ENCODE assay signal across 19 mouse cellular contexts in genomic region chr9:30344866-30345265, GRCm38 (mm10).
DNase-seq lines count a peak whose midpoint lies in the region; ATAC-seq and TF ChIP-seq lines count a peak whose summit lies in the region.
"Had no signal": no experiment of that assay in that cellular context is flagged by ENCODE, and none has a peak within 500 bp of the region (broad histone marks: within the 10 kb centered on the region; RNA-seq: fewer than 3 reads in every experiment).

No protein-coding gene starts in this region.

- H3K9me3 ChIP-seq in forebrain, embryonic 15.5 days = no peaks in the 10 kb centered on the region
- H3K9me3 ChIP-seq in forebrain, embryonic 13.5 days (replicated peaks) = no peaks in the 10 kb centered on the region
- no peaks in the 10 kb centered on the region for H3K9me3 ChIP-seq in forebrain, postnatal 0 days (ENCODE audit: low read length)
- no peaks in the 10 kb centered on the region for H3K9me3 ChIP-seq in forebrain, embryonic 10.5 days
- H3K9me3 ChIP-seq: embryonic facial prominence, embryonic 13.5 days; embryonic facial prominence, embryonic 15.5 days had no signal

- 0 out of 2 replicates have a peak, but pooled peaks have one; percentile 19 for ATAC-seq in forebrain, embryonic 15.5 days (replicated peaks)
- ATAC-seq in forebrain, embryonic 13.5 days = no peak
- ATAC-seq in forebrain, postnatal 0 days = peak; percentile 67; the same call in 1 of the 2 replicates

- H3K4me3 ChIP-seq in forebrain, embryonic 15.5 days = no peak overlapping the region
- no peak overlapping the region for H3K4me3 ChIP-seq in forebrain, embryonic 13.5 days
- H3K4me3 ChIP-seq in forebrain, postnatal 0 days (ENCODE audit: low read depth, low read length) = no peak overlapping the region
- H3K4me3 ChIP-seq in forebrain, embryonic 10.5 days = no peak overlapping the region
- H3K4me3 ChIP-seq: embryonic facial prominence, embryonic 13.5 days; embryonic facial prominence, embryonic 15.5 days; erythroblast, embryonic 14.5 days had no signal

- H3K4me2 ChIP-seq in forebrain, embryonic 15.5 days (replicated peaks) = no peak overlapping the region
- H3K4me2 ChIP-seq in forebrain, embryonic 13.5 days = no peak overlapping the region
- no peak overlapping the region for H3K4me2 ChIP-seq in forebrain, postnatal 0 days (ENCODE audit: low read depth)
- H3K4me2 ChIP-seq: embryonic facial prominence, embryonic 13.5 days; embryonic facial prominence, embryonic 15.5 days had no signal

- no peak overlapping the region for H3K27ac ChIP-seq in forebrain, embryonic 15.5 days (replicated peaks)
- H3K27ac ChIP-seq in forebrain, embryonic 13.5 days = no peak overlapping the region
- H3K27ac ChIP-seq in forebrain, postnatal 0 days (ENCODE audit: low read depth, low read length) = no peak overlapping the region
- no peak overlapping the region for H3K27ac ChIP-seq in forebrain, embryonic 10.5 days
- H3K27ac ChIP-seq: embryonic facial prominence, embryonic 13.5 days; embryonic facial prominence, embryonic 15.5 days had no signal

- no peaks in the 10 kb centered on the region for H3K4me1 ChIP-seq in forebrain, embryonic 15.5 days
- no peaks in the 10 kb centered on the region for H3K4me1 ChIP-seq in forebrain, embryonic 13.5 days
- no peaks in the 10 kb centered on the region for H3K4me1 ChIP-seq in forebrain, postnatal 0 days (ENCODE audit: insufficient read depth)
- H3K4me1 ChIP-seq in forebrain, embryonic 10.5 days = no peaks in the 10 kb centered on the region
- H3K4me1 ChIP-seq: embryonic facial prominence, embryonic 15.5 days had no signal

- peak; percentile 14 for DNase-seq in forebrain, postnatal 0 days
- DNase-seq in forebrain, embryonic 10.5 days (ENCODE audit: extremely low spot score, low spot score) = no peak
- peak; percentile 4 for DNase-seq in brain, embryonic 18.5 days (ENCODE audit: low read depth, low spot score)
- no peak for DNase-seq in right cerebral cortex, adult 2 months (ENCODE audit: low spot score in 2 of 2)
- DNase-seq: adrenal gland, adult 2 months; adrenal gland, postnatal 10 days; adrenal gland, postnatal 25 days; cerebellum, adult 11 months; cerebellum, adult 18-20 months; cerebellum, adult 8-10 months; cerebellum, adult 9-11 months; cerebellum, postnatal 14 days; cerebellum, postnatal 36 days; embryo, embryonic 11 days had no signal

- 76% methylated on average over 2 of the region's 2 CpGs for WGBS in forebrain, embryonic 15.5 days
- 82% methylated on average over 2 of the region's 2 CpGs for WGBS in forebrain, embryonic 13.5 days
- 60% methylated on average over 2 of the region's 2 CpGs for WGBS in forebrain, postnatal 0 days
- WGBS in forebrain, embryonic 10.5 days = 91% methylated on average over 2 of the region's 2 CpGs

- H3K27me3 ChIP-seq in forebrain, embryonic 15.5 days = no peaks in the 10 kb centered on the region
- no peaks in the 10 kb centered on the region for H3K27me3 ChIP-seq in forebrain, embryonic 13.5 days
- H3K27me3 ChIP-seq in forebrain, postnatal 0 days (ENCODE audit: insufficient read depth, low read length) = no peaks in the 10 kb centered on the region
- no peaks in the 10 kb centered on the region for H3K27me3 ChIP-seq in forebrain, embryonic 10.5 days (ENCODE audit: poor library complexity, severe bottlenecking)
- H3K27me3 ChIP-seq: embryonic facial prominence, embryonic 13.5 days; embryonic facial prominence, embryonic 15.5 days had no signal

- no peak for TF ChIP-seq CTCF in forebrain, postnatal 0 days (IDR thresholded peaks at IDR 0.05; ENCODE audit: low read depth)

- no peak overlapping the region for H3K9ac ChIP-seq in forebrain, embryonic 15.5 days (replicated peaks)
- no peak overlapping the region for H3K9ac ChIP-seq in forebrain, embryonic 13.5 days
- H3K9ac ChIP-seq in forebrain, postnatal 0 days = no peak overlapping the region
- H3K9ac ChIP-seq: embryonic facial prominence, embryonic 13.5 days; embryonic facial prominence, embryonic 15.5 days had no signal

- H3K36me3 ChIP-seq in forebrain, embryonic 15.5 days = no peaks in the 10 kb centered on the region
- no peaks in the 10 kb centered on the region for H3K36me3 ChIP-seq in forebrain, embryonic 13.5 days (ENCODE audit: poor library complexity, severe bottlenecking)
- H3K36me3 ChIP-seq in forebrain, postnatal 0 days (ENCODE audit: insufficient read depth) = no peaks in the 10 kb centered on the region
- no peaks in the 10 kb centered on the region for H3K36me3 ChIP-seq in forebrain, embryonic 10.5 days (replicated peaks)
- H3K36me3 ChIP-seq: embryonic facial prominence, embryonic 13.5 days; embryonic facial prominence, embryonic 15.5 days had no signal

Comparison
In these comparisons a context has a peak if more than half of its experiments do, and no peak if none do; other contexts are left out.
1. DNase-seq: peak in forebrain, postnatal 0 days (single experiment) and brain, embryonic 18.5 days (single experiment); none in forebrain, embryonic 10.5 days (single experiment) and right cerebral cortex, adult 2 months (0 of 2).